Mouse (Mus musculus): ENCODE measurements around the gene Ddb2. TPM values are rescaled to one million over a fixed set of nuclear protein-coding genes. Genes with fewer than 3 reads are reported as not detected.
A peak's percentile ranks its signal among the peaks of the same experiment; 100 is the strongest.

Ddb2 gene
- polyA plus RNA-seq, 1 experiment from 2014 or later = 15.1 TPM

- H3K9ac ChIP-seq (replicated peaks) = peak overlapping the region; percentile 80
- ATAC-seq = 0 out of 2 replicates have a peak, but pooled peaks have one; percentile 2
- H3K9me3 ChIP-seq = no peaks in the 10 kb centered on the region
- peaks cover 29% of the 10 kb centered on the region for H3K36me3 ChIP-seq
- peak overlapping the region; percentile 90 for H3K27ac ChIP-seq
- peaks cover 25% of the 10 kb centered on the region for H3K4me1 ChIP-seq (replicated peaks)
- 15% methylated on average over 20 of the region's 20 CpGs for WGBS
- H3K4me2 ChIP-seq (replicated peaks) = peak overlapping the region; percentile 69
- H3K4me3 ChIP-seq (replicated peaks) = peak overlapping the region; percentile 65
- H3K27me3 ChIP-seq = no peaks in the 10 kb centered on the region
These were observed 33.7 kb downstream of the Ddb2 start for GRCm38 (mm10) chr2:91202972-91203656.

- peaks cover 22% of the 10 kb centered on the region for H3K36me3 ChIP-seq
- peak within 1 kb of the TSS; percentile 65 for H3K4me3 ChIP-seq (replicated peaks)
- H3K27ac ChIP-seq = peak within 1 kb of the TSS; percentile 90
- H3K4me2 ChIP-seq (replicated peaks) = peak within 1 kb of the TSS; percentile 69
- H3K9me3 ChIP-seq = no peaks in the 10 kb centered on the region
- ATAC-seq = peak; percentile 98
- H3K4me1 ChIP-seq (replicated peaks) = peaks cover 25% of the 10 kb centered on the region
- peak within 1 kb of the TSS; percentile 80 for H3K9ac ChIP-seq (replicated peaks)
- WGBS = 3% methylated on average over 28 of the region's 28 CpGs
- no peaks in the 10 kb centered on the region for H3K27me3 ChIP-seq
These were observed 34.4 kb downstream of the Ddb2 start, which contains the start of the genes Nr1h3 and Acp2 for GRCm38 (mm10) chr2:91202222-91202971. Nr1h3 (minus strand) TSS chr2:91202834. Acp2 (plus strand) TSS chr2:91202885.

GRCm38 (mm10) chr2:91198888-91199287, 37.9 kb downstream of the Ddb2 start:
- Histone ChIP-seq H3K27me3 (no peaks in the 10 kb centered on the region), H3K9me3 (no peaks in the 10 kb centered on the region), H3K36me3 (no peaks in the 10 kb centered on the region), H3K4me2 (replicated peaks) (no peak overlapping the region), H3K27ac (no peak overlapping the region), H3K4me1 (replicated peaks) (peaks cover 25% of the 10 kb centered on the region), H3K4me3 (replicated peaks) (no peak overlapping the region), H3K9ac (replicated peaks) (no peak overlapping the region)
- WGBS = 83% methylated on average over 3 of the region's 3 CpGs
- ATAC-seq = no peak

GRCm38 (mm10) chr2:91196577-91197001, 40.2 kb downstream of the Ddb2 start:
- Histone ChIP-seq H3K36me3 (no peaks in the 10 kb centered on the region), H3K9ac (replicated peaks) (no peak overlapping the region), H3K27ac (no peak overlapping the region), H3K9me3 (no peaks in the 10 kb centered on the region), H3K4me1 (replicated peaks) (peaks cover 11% of the 10 kb centered on the region), H3K27me3 (no peaks in the 10 kb centered on the region), H3K4me3 (replicated peaks) (no peak overlapping the region), H3K4me2 (replicated peaks) (no peak overlapping the region)
- 66% methylated on average over 3 of the region's 3 CpGs for WGBS
- no peak for ATAC-seq

GRCm38 (mm10) chr2:91194624-91195332, 42.0 kb downstream of the Ddb2 start:
- ATAC-seq = peak; percentile 88
- peak overlapping the region; percentile 28 for H3K4me3 ChIP-seq (replicated peaks)
- peak overlapping the region; percentile 58 for H3K9ac ChIP-seq (replicated peaks)
- no peaks in the 10 kb centered on the region for H3K9me3 ChIP-seq
- no peaks in the 10 kb centered on the region for H3K27me3 ChIP-seq
- peaks cover 9% of the 10 kb centered on the region; the same call in 1 of the 2 replicates for H3K4me1 ChIP-seq (replicated peaks)
- no peaks in the 10 kb centered on the region for H3K36me3 ChIP-seq
- H3K4me2 ChIP-seq (replicated peaks) = peak overlapping the region; percentile 56
- 2% methylated on average over 27 of the region's 27 CpGs for WGBS
- H3K27ac ChIP-seq = no peak overlapping the region

GRCm38 (mm10) chr2:91190501-91190900, 46.3 kb downstream of the Ddb2 start:
- Histone ChIP-seq H3K9ac (replicated peaks) (no peak overlapping the region), H3K36me3 (no peaks in the 10 kb centered on the region), H3K27ac (no peak overlapping the region), H3K4me2 (replicated peaks) (no peak overlapping the region), H3K4me1 (replicated peaks) (peaks cover 9% of the 10 kb centered on the region; the same call in 1 of the 2 replicates), H3K4me3 (replicated peaks) (no peak overlapping the region), H3K27me3 (no peaks in the 10 kb centered on the region), H3K9me3 (no peaks in the 10 kb centered on the region)
- no peak for ATAC-seq
- WGBS = 90% methylated on average over 16 of the region's 16 CpGs

- Histone ChIP-seq H3K27me3 (no peaks in the 10 kb centered on the region), H3K4me2 (replicated peaks) (no peak overlapping the region), H3K36me3 (no peaks in the 10 kb centered on the region), H3K9me3 (no peaks in the 10 kb centered on the region), H3K4me3 (replicated peaks) (no peak overlapping the region), H3K9ac (replicated peaks) (no peak overlapping the region), H3K4me1 (replicated peaks) (peaks cover 5% of the 10 kb centered on the region), H3K27ac (no peak overlapping the region)
- ATAC-seq = no peak
- 79% methylated on average over 4 of the region's 4 CpGs for WGBS
These were observed 49.4 kb downstream of the Ddb2 start for GRCm38 (mm10) chr2:91187431-91187830.

- Histone ChIP-seq H3K4me3 (replicated peaks) (no peak overlapping the region), H3K27me3 (no peaks in the 10 kb centered on the region), H3K27ac (no peak overlapping the region), H3K9ac (replicated peaks) (no peak overlapping the region), H3K36me3 (no peaks in the 10 kb centered on the region), H3K9me3 (no peaks in the 10 kb centered on the region), H3K4me2 (replicated peaks) (no peak overlapping the region), H3K4me1 (replicated peaks) (peaks cover 14% of the 10 kb centered on the region)
- 90% methylated on average over 1 of the region's 1 CpGs for WGBS
- no peak for ATAC-seq
These were observed 50.6 kb downstream of the Ddb2 start for GRCm38 (mm10) chr2:91186208-91186607.

- peak within 1 kb of the TSS; percentile 88 for H3K4me3 ChIP-seq (replicated peaks)
- peak; percentile 5; the same call in 1 of the 2 replicates for ATAC-seq
- H3K36me3 ChIP-seq = peaks cover 3% of the 10 kb centered on the region; the same call in 1 of the 2 replicates
- H3K4me1 ChIP-seq (replicated peaks) = peaks cover 29% of the 10 kb centered on the region
- H3K4me2 ChIP-seq (replicated peaks) = peak within 1 kb of the TSS; percentile 66
- H3K9me3 ChIP-seq = no peaks in the 10 kb centered on the region
- peak within 1 kb of the TSS; percentile 96 for H3K27ac ChIP-seq
- no peaks in the 10 kb centered on the region for H3K27me3 ChIP-seq
- peak within 1 kb of the TSS; percentile 89 for H3K9ac ChIP-seq (replicated peaks)
- 71% methylated on average over 15 of the region's 15 CpGs for WGBS
These were observed 52.9 kb downstream of the Ddb2 start, which contains the start of gene Madd for GRCm38 (mm10) chr2:91183711-91184405. Madd (minus strand) TSS chr2:91183837.

- WGBS = under 1% methylated on average over 9 of the region's 9 CpGs
- Histone ChIP-seq H3K27ac (peak overlapping the region; percentile 96), H3K27me3 (no peaks in the 10 kb centered on the region), H3K4me3 (replicated peaks) (peak overlapping the region; percentile 88), H3K9ac (replicated peaks) (peak overlapping the region; percentile 89), H3K9me3 (no peaks in the 10 kb centered on the region), H3K4me1 (replicated peaks) (peaks cover 29% of the 10 kb centered on the region), H3K36me3 (peaks cover 7% of the 10 kb centered on the region), H3K4me2 (replicated peaks) (peak overlapping the region; percentile 66)
- ATAC-seq = peak; percentile 95
These were observed 53.7 kb downstream of the Ddb2 start for GRCm38 (mm10) chr2:91183148-91183513.

GRCm38 (mm10) chr2:91182405-91183147, 54.2 kb downstream of the Ddb2 start:
- Histone ChIP-seq H3K36me3 (peaks cover 13% of the 10 kb centered on the region), H3K4me2 (replicated peaks) (peak overlapping the region; percentile 66), H3K27ac (peak overlapping the region; percentile 96), H3K9ac (replicated peaks) (peak overlapping the region; percentile 89), H3K27me3 (no peaks in the 10 kb centered on the region), H3K9me3 (no peaks in the 10 kb centered on the region), H3K4me1 (replicated peaks) (peaks cover 29% of the 10 kb centered on the region), H3K4me3 (replicated peaks) (peak overlapping the region; percentile 88)
- peak; percentile 99 for ATAC-seq
- WGBS = under 1% methylated on average over 73 of the region's 81 CpGs
